Mouse (Mus musculus) 3134 (cell line): Measurements from ENCODE around the gene Gm5286.
"Not testable (repeated sequence)": the region's sequence is repeated elsewhere in the genome, so short reads cannot be mapped to it uniquely, and the experiment has no call there.

Experiments
- DNase-seq: peaks from one replicate; pipeline ENCODE4 v3.0.0-alpha.2; 2011; ENCODE audit warnings: low spot score; ENCODE audit not compliant: insufficient read length; ENCODE audit errors: extremely low read depth

Gene Gm5286

DNA sequence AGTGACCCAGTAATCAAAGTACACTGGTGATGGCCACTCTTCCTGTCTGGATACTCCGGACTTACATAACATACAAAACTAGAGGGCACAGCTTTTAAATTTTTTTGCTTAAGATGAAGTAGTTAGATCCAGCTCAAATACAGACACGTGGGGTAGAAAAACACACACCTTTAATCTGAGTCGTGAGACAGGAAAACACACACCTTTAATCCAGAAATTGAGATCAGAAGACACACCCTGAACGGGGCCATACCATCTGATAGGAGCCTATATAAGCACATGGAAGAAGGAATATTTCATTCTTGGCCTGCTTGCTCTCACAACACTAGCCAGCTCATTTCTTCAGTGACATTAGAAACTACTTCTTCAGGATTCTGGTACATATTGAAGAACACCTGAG lies at the start of gene Gm5286:
Gene Gm5286 (plus strand): TSS at position 301 of the 400 bp plus-strand sequence.
- DNase-seq: not testable (repeated sequence)

DNA sequence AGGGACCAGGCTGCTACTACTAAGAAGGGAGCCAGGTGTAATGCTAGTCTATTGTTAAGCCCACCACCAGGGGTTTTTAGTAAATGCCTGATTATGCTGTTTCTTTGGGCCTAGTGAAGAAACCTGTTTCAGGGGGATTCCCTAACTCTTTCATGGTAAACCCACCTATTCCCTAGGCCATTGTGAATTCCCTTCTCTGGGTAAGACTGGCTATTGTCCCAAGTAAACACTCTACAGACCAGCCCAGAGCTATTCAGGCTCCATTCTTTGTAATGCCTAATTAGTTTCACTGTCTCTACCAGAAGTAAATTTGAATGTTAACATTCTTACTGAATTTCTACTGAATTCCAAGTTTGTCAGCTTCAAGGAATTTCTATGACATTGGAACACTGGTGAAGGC lies 29.2 kb upstream of the Gm5286 start:
- not testable (repeated sequence) for DNase-seq

DNA sequence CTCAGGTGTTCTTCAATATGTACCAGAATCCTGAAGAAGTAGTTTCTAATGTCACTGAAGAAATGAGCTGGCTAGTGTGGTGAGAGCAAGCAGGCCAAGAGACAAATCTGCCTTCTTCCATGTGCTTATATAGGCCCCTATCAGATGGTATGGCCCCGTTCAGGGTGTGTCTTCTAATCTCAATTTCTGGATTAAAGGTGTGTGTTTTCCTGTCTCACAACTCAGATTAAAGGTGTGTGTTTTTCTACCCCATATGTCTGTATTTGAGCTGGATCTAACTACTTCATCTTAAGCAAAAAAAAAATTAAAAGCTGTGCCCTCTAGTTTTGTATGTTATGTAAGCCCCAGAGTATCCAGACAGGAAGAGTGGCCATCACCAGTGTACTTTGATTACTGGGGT lies 18.4 kb upstream of the Gm5286 start, which contains the start of gene Gm10696:
Gene Gm10696 (minus strand): TSS at position 101 of the 400 bp plus-strand sequence.
- DNase-seq: not testable (repeated sequence)
